Mouse (Mus musculus) hindbrain, embryonic 13.5 days (tissue): ENCODE results near the gene Tarsl2. TPM values are rescaled to one million over a fixed set of nuclear protein-coding genes. Genes with fewer than 3 reads are reported as not detected.

ENCODE experiments used
- ATAC-seq: fragments of 200-750 bp; cut with Nextera tagmentation; 2 replicates; pipeline ENCODE4 v1.8.0; 2017; ENCODE audit warnings: moderate TSS enrichment; ENCODE audit not compliant: low FRiP score
- H3K27ac ChIP-seq: fragments of 300-500 bp; sonication (generic); 2 replicates; pipeline ENCODE4 v1.5.1; 2015; ENCODE audit warnings: inconsistent platforms, mild to moderate bottlenecking, moderate library complexity
- H3K27me3 ChIP-seq: fragments of 300-500 bp; sonication (generic); 2 replicates; pipeline ENCODE4 v1.6.1; 2015; ENCODE audit warnings: mild to moderate bottlenecking, inconsistent platforms
- H3K36me3 ChIP-seq: fragments of 300-500 bp; sonication (generic); 2 replicates; pipeline ENCODE4 v1.6.1; 2015; ENCODE audit warnings: mild to moderate bottlenecking, inconsistent platforms
- H3K4me1 ChIP-seq: fragments of 300-500 bp; sonication (generic); replicated peaks from 2 replicates; pipeline ENCODE4 v1.6.1; 2015; ENCODE audit warnings: inconsistent platforms
- H3K4me2 ChIP-seq: fragments of 300-500 bp; sonication (generic); 2 replicates; pipeline ENCODE4 v1.6.1; 2015; ENCODE audit warnings: inconsistent platforms, mild to moderate bottlenecking, moderate library complexity
- H3K4me3 ChIP-seq: fragments of 300-500 bp; sonication (generic); 2 replicates; pipeline ENCODE4 v1.5.1; 2015; ENCODE audit warnings: mild to moderate bottlenecking, inconsistent platforms
- H3K9ac ChIP-seq: fragments of 300-500 bp; sonication (generic); 2 replicates; pipeline ENCODE4 v1.6.1; 2015; ENCODE audit warnings: mild to moderate bottlenecking, inconsistent platforms
- H3K9me3 ChIP-seq: fragments of 300-500 bp; sonication (generic); 2 replicates; pipeline ENCODE4 v1.6.1; 2016; ENCODE audit warnings: inconsistent platforms
- WGBS: fragments of 180-500 bp; shearing (Covaris S2); methylation state at CpG from one replicate; pipeline ENCODE4 v1.1.7; 2015; 5-methylcytosine and 5-hydroxymethylcytosine counted together
- polyA plus RNA-seq: library from polyadenylated mRNA; unstranded; fragments of >200 nt; fragmentation: Nextera tagmentation; extraction: Ambion mirVana; gene quantifications from 2 replicates; pipeline ENCODE4 v1.2.1, GENCODE M21; 2015

Tarsl2 gene
- polyA plus RNA-seq, 1 experiment from 2014 or later, result 15.0 TPM

GRCm38 (mm10) chr7:65635831-65636230 is 8.9 kb upstream of the Tarsl2 start:
- Histone ChIP-seq H3K27ac (no peak overlapping the region), H3K4me2 (no peak overlapping the region), H3K9me3 (no peaks in the 10 kb centered on the region), H3K27me3 (no peaks in the 10 kb centered on the region; the same call in 1 of the 2 replicates), H3K36me3 (no peaks in the 10 kb centered on the region), H3K4me1 (no peaks in the 10 kb centered on the region), H3K4me3 (no peak overlapping the region), H3K9ac (no peak overlapping the region)
- ATAC-seq, result no peak
- WGBS, result 88% methylated on average over 6 of the region's 6 CpGs

GRCm38 (mm10) chr7:65636356-65636880 is 8.3 kb upstream of the Tarsl2 start:
- H3K27me3 ChIP-seq, result no peaks in the 10 kb centered on the region; the same call in 1 of the 2 replicates
- no peak for ATAC-seq
- H3K36me3 ChIP-seq, result no peaks in the 10 kb centered on the region
- H3K9ac ChIP-seq, result no peak overlapping the region
- no peaks in the 10 kb centered on the region for H3K9me3 ChIP-seq
- no peaks in the 10 kb centered on the region for H3K4me1 ChIP-seq
- H3K4me3 ChIP-seq, result no peak overlapping the region
- WGBS, result 80% methylated on average over 7 of the region's 7 CpGs
- no peak overlapping the region for H3K27ac ChIP-seq
- H3K4me2 ChIP-seq, result no peak overlapping the region

- Histone ChIP-seq H3K9me3 (no peaks in the 10 kb centered on the region), H3K4me1 (no peaks in the 10 kb centered on the region), H3K4me2 (no peak overlapping the region), H3K27ac (no peak overlapping the region), H3K4me3 (no peak overlapping the region), H3K36me3 (no peaks in the 10 kb centered on the region), H3K27me3 (peaks cover 9% of the 10 kb centered on the region), H3K9ac (no peak overlapping the region)
- 39% methylated on average over 7 of the region's 7 CpGs for WGBS
- peak; percentile 52; the same call in 1 of the 2 replicates for ATAC-seq
Measured at GRCm38 (mm10) chr7:65638170-65638770, 6.4 kb upstream of the Tarsl2 start.

- ATAC-seq, result no peak
- Histone ChIP-seq H3K4me1 (peaks cover 6% of the 10 kb centered on the region; the same call in 1 of the 2 replicates), H3K27ac (no peak overlapping the region), H3K9ac (no peak overlapping the region), H3K4me2 (no peak overlapping the region), H3K4me3 (no peak overlapping the region), H3K27me3 (peaks cover 13% of the 10 kb centered on the region), H3K36me3 (no peaks in the 10 kb centered on the region), H3K9me3 (no peaks in the 10 kb centered on the region)
- 85% methylated on average over 6 of the region's 6 CpGs for whole genome bisulfite sequencing
Measured at GRCm38 (mm10) chr7:65639821-65640382, 4.8 kb upstream of the Tarsl2 start.

DNA sequence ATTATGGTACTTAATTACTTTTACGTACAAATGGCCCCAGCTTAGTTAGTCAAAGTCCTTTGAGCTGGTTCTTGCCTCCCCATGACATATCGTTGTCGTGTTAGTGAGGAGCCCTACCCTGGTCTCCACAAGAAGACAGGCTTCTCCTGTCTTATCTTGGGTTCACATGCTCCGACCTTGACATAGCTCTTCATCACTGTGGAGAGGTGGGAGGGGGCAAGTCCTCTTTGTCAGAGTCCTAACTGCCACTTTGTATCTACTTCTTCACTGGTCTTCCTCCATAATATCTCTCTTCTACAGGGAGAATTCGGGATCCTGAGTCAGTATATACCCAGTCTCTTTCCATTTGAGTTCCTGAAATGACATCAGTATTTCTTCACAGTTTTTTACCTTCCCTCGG is 4.0 kb upstream of the Tarsl2 start:
- 85% methylated on average over 6 of the region's 6 CpGs for WGBS

GRCm38 (mm10) chr7:65642371-65643304 is 2.1 kb upstream of the Tarsl2 start:
- H3K4me1 ChIP-seq, result peaks cover 16% of the 10 kb centered on the region; the same call in 1 of the 2 replicates
- no peaks in the 10 kb centered on the region for H3K9me3 ChIP-seq
- peaks cover 6% of the 10 kb centered on the region for H3K36me3 ChIP-seq
- H3K4me3 ChIP-seq, result no peak overlapping the region
- no peak overlapping the region for H3K27ac ChIP-seq
- H3K27me3 ChIP-seq, result peaks cover 13% of the 10 kb centered on the region; the same call in 1 of the 2 replicates
- no peak overlapping the region for H3K9ac ChIP-seq
- ATAC-seq, result no peak
- WGBS, result 74% methylated on average over 6 of the region's 6 CpGs
- no peak overlapping the region for H3K4me2 ChIP-seq

More for the DNA sequence above, 4.0 kb upstream of the Tarsl2 start:
- Histone ChIP-seq H3K36me3 (no peaks in the 10 kb centered on the region), H3K4me2 (no peak overlapping the region), H3K9ac (no peak overlapping the region), H3K27me3 (peaks cover 13% of the 10 kb centered on the region), H3K9me3 (no peaks in the 10 kb centered on the region), H3K4me1 (peaks cover 11% of the 10 kb centered on the region; the same call in 1 of the 2 replicates), H3K4me3 (no peak overlapping the region), H3K27ac (no peak overlapping the region)
- no peak for ATAC-seq

GRCm38 (mm10) chr7:65643861-65644421 is 757 bp upstream of the Tarsl2 start:
- ATAC-seq, result peak; percentile 11
- Histone ChIP-seq H3K4me2 (peak overlapping the region; percentile 65), H3K27ac (peak overlapping the region; percentile 74), H3K36me3 (peaks cover 16% of the 10 kb centered on the region), H3K4me1 (peaks cover 16% of the 10 kb centered on the region; the same call in 1 of the 2 replicates), H3K4me3 (peak overlapping the region; percentile 52), H3K9ac (no peak overlapping the region), H3K9me3 (0 out of 2 replicates have a peak, but pooled peaks cover 3% of the 10 kb centered on the region), H3K27me3 (peaks cover 13% of the 10 kb centered on the region; the same call in 1 of the 2 replicates)
- 40% methylated on average over 6 of the region's 6 CpGs for WGBS

- H3K9me3 ChIP-seq, result peaks cover 8% of the 10 kb centered on the region; the same call in 1 of the 2 replicates
- H3K27ac ChIP-seq, result no peak overlapping the region
- H3K9ac ChIP-seq, result no peak overlapping the region
- H3K27me3 ChIP-seq, result peaks cover 13% of the 10 kb centered on the region; the same call in 1 of the 2 replicates
- H3K4me3 ChIP-seq, result no peak overlapping the region
- peaks cover 16% of the 10 kb centered on the region; the same call in 1 of the 2 replicates for H3K4me1 ChIP-seq
- no peak overlapping the region for H3K4me2 ChIP-seq
- no peak for ATAC-seq
- 91% methylated on average over 8 of the region's 8 CpGs for WGBS
- H3K36me3 ChIP-seq, result peaks cover 37% of the 10 kb centered on the region
Measured at GRCm38 (mm10) chr7:65645996-65646395, 1.3 kb downstream of the Tarsl2 start.

DNA sequence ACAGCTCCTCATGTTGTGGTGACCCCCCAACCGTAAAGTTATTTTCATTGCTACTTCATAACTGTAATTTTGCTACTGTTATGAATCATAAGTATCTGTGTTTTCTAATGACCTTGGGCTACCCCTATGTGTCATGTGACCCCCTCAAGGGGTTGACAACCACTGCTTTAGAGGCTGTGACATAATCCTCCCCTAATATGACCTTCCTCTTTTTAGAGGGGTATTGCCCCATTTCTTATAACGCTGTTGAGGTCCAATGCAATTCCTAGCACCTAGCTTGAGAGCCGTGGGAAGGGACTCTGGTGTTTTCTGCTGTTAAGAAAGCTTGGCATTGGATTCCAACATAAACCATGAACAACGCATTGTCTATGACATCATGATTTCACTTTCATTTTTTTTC is 6.0 kb downstream of the Tarsl2 start:
- Histone ChIP-seq H3K4me3 (no peak overlapping the region), H3K27me3 (no peaks in the 10 kb centered on the region), H3K4me2 (no peak overlapping the region), H3K9ac (no peak overlapping the region), H3K4me1 (0 out of 2 replicates have a peak, but pooled peaks cover 5% of the 10 kb centered on the region), H3K36me3 (peaks cover 53% of the 10 kb centered on the region), H3K27ac (no peak overlapping the region), H3K9me3 (peaks cover 8% of the 10 kb centered on the region; the same call in 1 of the 2 replicates)
- WGBS, result 93% methylated on average over 4 of the region's 4 CpGs
- no peak for ATAC-seq

DNA sequence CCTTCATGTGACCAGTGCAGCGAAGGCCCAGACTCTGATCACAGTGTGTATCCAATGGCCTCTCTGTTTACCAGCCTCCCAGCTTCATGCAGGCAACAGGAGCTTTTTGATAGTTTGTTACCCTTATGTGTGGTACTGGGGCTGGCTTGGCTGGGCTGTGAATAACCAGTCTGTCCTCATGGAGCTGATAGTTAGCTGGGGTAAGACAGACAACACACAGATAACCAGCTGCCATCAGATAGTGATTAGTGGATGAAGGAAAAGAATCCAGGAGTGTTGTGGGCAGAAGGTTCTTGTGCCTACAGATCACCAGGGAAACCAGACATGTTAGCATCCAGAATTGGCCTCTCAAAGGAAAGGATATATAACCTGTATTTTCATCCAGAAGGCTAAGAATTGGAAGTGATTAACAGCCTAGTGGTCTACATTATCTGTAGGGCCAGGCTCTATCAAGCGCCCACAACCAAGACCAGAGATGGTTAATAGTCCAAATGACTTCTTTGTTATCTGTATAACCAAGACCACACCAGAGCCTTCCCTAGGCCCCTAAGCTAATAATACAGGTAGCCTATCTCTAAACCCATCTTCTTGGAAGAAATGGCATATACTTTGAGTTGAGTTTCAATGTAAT is 12.9 kb downstream of the Tarsl2 start:
- ATAC-seq, result no peak
- H3K9me3 ChIP-seq, result no peaks in the 10 kb centered on the region
- H3K36me3 ChIP-seq, result peaks cover 35% of the 10 kb centered on the region
- H3K27ac ChIP-seq, result no peak overlapping the region
- 98% methylated on average over 2 of the region's 2 CpGs for WGBS
- H3K4me2 ChIP-seq, result no peak overlapping the region
- no peaks in the 10 kb centered on the region for H3K27me3 ChIP-seq
- H3K4me3 ChIP-seq, result no peak overlapping the region
- no peak overlapping the region for H3K9ac ChIP-seq
- no peaks in the 10 kb centered on the region for H3K4me1 ChIP-seq

GRCm38 (mm10) chr7:65663225-65663790 is 18.6 kb downstream of the Tarsl2 start:
- Histone ChIP-seq H3K36me3 (peaks cover 52% of the 10 kb centered on the region), H3K4me3 (no peak overlapping the region), H3K27ac (no peak overlapping the region), H3K9ac (no peak overlapping the region), H3K4me2 (no peak overlapping the region), H3K27me3 (no peaks in the 10 kb centered on the region), H3K4me1 (no peaks in the 10 kb centered on the region), H3K9me3 (no peaks in the 10 kb centered on the region)
- 81% methylated on average over 11 of the region's 11 CpGs for WGBS
- no peak for ATAC-seq
